Comparison of ENCODE assay signal across 14 mouse cellular contexts in genomic region chr17:5322594-5322993, GRCm38 (mm10).
"Had no signal": no experiment of that assay in that cellular context is flagged by ENCODE, and none has a peak within 500 bp of the region (broad histone marks: within the 10 kb centered on the region; RNA-seq: fewer than 3 reads in every experiment).

No protein-coding gene starts in this region.

- ATAC-seq: midbrain, embryonic 16.5 days had no signal

- H3K9ac ChIP-seq: limb, embryonic 13.5 days; liver, embryonic 14.5 days; midbrain, embryonic 12.5 days had no signal

- DNase-seq: kidney, adult 11 months; kidney, adult 9 months; kidney, postnatal 36 days; layer of hippocampus, adult 9-11 months; layer of hippocampus, postnatal 36 days; left cerebral cortex, postnatal 4 days; lung, adult 18-20 months; right cerebral cortex, adult 18-20 months; thymus, postnatal 36 days had no signal

- H3K27me3 ChIP-seq: limb, embryonic 13.5 days had no signal

- H3K4me3 ChIP-seq: limb, embryonic 13.5 days; midbrain, embryonic 12.5 days had no signal

- H3K27ac ChIP-seq: kidney, postnatal 0 days; liver, embryonic 14.5 days; midbrain, embryonic 12.5 days had no signal

- H3K4me2 ChIP-seq: limb, embryonic 13.5 days; midbrain, embryonic 12.5 days had no signal

- H3K9me3 ChIP-seq: limb, embryonic 13.5 days; midbrain, embryonic 12.5 days had no signal
